Mouse (Mus musculus) spleen, postnatal 4 days (tissue): ENCODE measurements around the gene Sertad4.

ENCODE experiments used
- DNase-seq, 2 experiments: peaks; one replicate each; pipeline ENCODE4 v3.0.0; 2022; ENCODE audit warnings: low spot score in 2 of 2

The Sertad4 gene

DNA sequence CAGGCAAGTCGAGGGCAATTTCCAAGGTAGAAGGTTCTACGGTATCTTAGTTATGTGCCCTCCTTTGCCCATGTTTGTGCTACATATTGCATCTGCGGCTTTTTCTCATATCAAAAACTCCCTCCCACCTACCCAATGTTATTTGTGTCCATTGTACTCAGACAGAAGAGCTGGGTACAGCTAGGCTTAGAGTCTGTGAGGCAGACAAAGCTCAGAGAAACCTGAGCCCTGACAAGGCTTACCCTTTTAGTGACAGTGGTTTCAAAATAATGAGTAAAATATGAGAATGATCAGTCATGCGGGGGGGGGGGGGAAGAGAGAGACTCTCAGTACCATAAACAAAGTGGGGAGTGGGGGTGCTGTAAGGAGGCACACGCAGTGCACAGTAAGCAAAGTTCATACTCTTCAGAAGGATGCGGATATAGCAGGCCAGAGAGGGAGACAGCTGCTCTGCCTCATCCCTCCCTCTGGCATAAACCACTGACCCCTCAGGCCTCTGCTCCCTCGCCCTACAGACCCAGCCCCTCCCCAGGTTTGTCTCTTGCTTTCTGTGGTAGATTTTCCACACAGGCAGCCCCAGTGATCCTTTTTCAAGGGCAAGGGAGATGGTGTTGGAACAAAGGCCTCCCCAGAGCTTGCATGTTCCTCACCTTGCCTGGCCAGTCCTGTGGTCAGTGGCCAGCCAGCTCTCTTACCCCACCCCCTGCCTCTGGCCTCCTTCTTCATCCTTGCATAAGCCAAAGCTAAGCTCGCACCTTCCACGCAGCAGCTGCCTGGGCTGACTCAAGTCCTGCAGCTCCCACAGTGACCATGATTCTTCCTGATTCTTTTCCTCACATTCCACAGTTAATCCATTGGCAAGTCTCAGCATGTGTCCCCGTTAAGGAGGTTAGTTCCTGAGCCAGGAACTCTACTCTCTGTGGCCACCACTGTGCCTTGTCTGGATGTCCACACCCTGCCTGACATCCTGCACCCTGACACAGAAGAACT lies 49.1 kb downstream of the Sertad4 start:
- DNase-seq = no peak

GRCm38 (mm10) chr1:192800338-192800737 lies 55.2 kb downstream of the Sertad4 start:
- no peak for DNase-seq

DNA sequence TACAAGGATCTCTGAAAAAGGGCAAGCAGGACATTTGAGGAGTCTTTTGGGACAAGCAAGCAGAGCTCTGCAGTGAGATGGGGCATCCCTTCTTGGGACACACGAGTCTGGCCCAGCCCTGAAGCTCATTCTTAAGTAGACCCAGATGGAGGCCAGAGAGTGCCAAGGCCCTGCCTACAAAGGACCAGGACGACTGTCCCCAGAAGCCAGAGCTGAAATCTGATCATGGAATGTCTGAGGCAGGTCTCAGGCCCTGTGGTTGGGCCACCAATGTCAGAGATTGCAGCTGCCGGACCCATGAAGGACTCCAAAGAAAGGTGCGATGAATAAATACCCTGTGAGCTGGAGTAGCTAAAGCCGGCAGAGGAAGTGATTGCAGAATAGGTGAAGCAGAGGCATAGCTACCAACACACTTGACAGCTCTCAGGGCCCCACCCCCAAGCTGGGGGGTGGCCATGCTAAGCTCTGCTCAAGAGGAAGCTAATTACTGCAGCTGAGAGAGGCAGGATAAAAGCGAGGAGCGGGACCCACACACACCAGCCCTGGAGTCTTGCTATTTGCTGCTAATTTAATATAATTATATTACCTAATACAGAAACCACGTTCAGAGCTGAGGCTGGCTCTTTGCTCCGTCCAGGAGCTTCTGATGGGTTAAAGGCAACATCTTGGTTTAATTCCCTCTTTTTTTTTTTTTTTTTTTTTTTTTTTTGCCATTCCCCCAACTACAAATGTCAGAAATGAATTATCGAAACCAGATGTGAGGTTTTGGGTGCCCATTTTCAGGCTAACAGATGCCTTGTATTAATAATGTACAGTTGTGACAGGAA lies 56.2 kb downstream of the Sertad4 start:
- DNase-seq = peak; percentile 29 to 70

- no peak for DNase-seq
Observed at GRCm38 (mm10) chr1:192798212-192799164, 57.1 kb downstream of the Sertad4 start.

GRCm38 (mm10) chr1:192797011-192797274 lies 58.6 kb downstream of the Sertad4 start:
- DNase-seq = no peak

DNA sequence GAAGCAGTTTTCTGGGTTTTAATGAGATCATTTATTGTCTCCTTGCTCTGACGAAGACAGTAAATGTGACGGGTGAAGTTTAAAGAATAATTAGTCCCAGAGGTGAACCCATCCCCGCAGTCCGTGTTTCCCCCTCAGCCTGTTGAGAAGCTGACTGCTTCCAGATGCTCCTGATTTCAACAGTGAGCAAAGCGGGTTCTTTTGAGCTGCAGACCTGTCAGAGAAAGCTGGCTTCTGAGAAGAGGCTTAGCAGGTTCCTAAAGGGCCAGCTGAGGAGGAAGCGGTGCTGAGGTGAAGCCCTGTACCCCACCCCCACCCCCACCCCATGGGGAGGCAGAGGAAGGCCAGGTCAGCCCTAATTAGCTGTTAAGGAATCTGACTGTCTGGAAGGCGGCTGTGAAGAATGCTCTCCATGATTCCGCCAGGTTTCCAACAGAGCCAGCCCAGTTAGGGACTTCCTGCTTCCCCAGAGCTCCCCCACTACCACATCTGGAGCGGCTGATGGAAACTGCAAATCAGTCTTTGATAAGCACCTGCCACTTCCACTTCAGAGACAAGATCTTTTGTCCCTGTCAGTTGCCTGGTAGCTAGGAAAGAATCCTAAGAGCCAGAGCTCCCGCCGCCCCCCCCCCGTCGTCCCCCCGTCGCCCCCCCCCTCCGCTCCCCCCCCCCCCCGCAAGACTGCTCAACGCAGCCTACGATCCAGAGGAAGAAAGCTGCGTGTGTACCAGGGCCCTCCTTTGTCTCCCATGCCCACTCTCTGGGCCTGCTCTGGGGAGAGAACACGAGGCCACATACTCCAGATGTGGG lies 59.1 kb downstream of the Sertad4 start:
- no peak for DNase-seq

DNA sequence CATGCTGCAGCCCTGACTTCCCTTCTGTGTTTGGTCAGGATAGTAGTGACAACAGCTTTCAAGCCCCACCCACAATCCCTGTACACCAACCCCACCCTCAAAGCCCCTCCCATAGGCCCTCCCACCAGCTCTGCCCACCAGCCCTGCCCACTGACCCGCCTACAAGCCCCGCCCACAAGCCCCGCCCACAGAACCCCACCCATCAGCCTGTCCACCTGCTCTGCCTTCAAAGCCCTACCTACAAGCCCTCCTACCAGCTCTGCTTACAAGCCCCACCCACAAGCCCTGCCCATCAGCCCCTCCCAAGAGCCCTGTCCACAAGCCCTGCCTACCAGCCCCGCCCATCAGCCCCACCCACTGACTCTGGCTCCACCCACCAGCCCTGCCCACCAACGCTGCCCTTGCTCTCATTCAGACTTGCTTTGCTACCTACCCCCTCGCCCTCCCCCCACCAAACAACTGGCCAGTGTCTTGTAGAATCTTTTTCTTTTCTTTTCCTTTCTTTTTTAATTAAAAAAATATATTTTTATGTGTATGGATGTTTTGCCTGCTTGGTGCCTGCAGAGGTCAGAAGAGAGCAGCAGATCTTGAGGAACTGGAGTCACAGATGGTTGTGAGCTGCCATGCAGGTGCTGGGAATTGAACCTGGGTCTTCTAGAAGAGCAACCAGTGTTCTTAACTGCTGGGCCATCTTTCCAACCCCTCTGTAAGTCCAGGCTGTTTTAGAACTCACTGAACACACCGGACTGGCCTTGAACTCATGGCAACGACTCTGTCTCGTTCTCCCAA lies 60.4 kb downstream of the Sertad4 start:
- peak in 1 of 2 experiments; percentile 21 for DNase-seq
